Mouse (Mus musculus): ENCODE results near the gene Cdon. TPM values are rescaled to one million over a fixed set of nuclear protein-coding genes. Genes with fewer than 3 reads are reported as not detected.

The Cdon gene
- 4.7 and 5.3 TPM in 2 replicates for polyA plus RNA-seq (2015; fragmentation: Nextera tagmentation; extraction: Ambion mirVana)

DNA sequence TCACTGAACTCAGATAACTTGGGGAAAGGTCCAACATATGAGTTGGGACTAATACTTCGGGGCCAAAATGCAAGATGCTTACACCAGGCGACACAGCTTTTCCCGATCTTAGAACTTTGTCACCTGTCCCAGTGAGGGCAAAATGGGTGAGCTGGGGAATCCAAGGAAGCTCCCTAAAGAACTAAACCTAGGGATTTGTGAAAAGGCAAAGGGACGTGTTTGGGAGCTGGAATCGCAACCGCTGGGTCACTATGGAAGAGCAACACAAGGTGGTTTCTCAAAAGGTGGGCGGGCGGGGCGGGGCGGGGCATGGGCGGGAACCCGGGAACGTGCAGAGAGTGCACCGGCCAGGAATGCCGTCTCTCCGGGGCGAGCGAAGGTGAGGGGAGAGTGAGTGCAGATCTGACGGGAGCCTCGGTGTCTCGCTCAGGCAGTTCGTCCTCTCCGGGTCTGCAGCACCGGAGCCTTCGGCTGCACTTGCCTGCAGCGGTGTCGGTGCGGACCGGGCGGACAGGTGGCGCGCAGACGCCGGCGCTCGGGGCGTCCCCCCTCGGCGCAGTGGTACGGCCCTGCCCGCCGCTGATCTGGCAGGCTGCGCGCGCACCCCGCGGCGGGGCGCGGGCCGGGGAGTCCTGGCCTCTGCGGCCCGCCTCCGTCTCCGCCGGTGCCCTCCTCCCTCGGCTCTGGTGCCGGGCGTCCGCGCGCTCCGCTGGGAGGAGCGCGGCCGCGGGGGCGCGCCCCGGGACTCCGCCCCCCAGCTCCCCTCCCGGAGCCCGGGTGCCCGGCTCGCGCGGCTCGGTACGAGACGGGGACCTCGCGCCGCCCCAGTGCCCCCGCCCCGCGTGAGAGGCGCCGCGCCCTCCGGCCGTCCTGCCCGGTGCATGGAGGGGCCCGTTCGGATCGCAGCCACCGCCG lies at the start of gene Cdon:
TSS of gene Cdon (plus strand) at position 324 of the 915 bp plus-strand sequence.

GRCm38 (mm10) chr9:35518169-35518568 lies 97.2 kb downstream of the Cdon start, which contains the start of gene Gm1113:
TSS of gene Gm1113 (minus strand) at chr9:35518269.

Other genes starting within 250 kb of the Cdon start
- 24.4 and 28.6 TPM in 2 replicates for gene Dcps, start 245.1 kb upstream of the Cdon start, polyA plus RNA-seq (2015; fragmentation: Nextera tagmentation; extraction: Ambion mirVana)
- 89.4 and 91.7 TPM in 2 replicates for gene Srpr, start 221.0 kb upstream of the Cdon start, polyA plus RNA-seq (2015; fragmentation: Nextera tagmentation; extraction: Ambion mirVana)
- 5.2 and 5.7 TPM in 2 replicates for gene Tirap, start 220.8 kb upstream of the Cdon start, polyA plus RNA-seq (2015; fragmentation: Nextera tagmentation; extraction: Ambion mirVana)
- gene Foxred1, start 210.1 kb upstream of the Cdon start, polyA plus RNA-seq (2015; fragmentation: Nextera tagmentation; extraction: Ambion mirVana) = 40.2 and 42.2 TPM in 2 replicates
- 17.0 and 17.8 TPM in 2 replicates for gene Fam118b, start 153.3 kb upstream of the Cdon start, polyA plus RNA-seq (2015; fragmentation: Nextera tagmentation; extraction: Ambion mirVana)
- gene Rpusd4, start 153.3 kb upstream of the Cdon start, polyA plus RNA-seq (2015; fragmentation: Nextera tagmentation; extraction: Ambion mirVana) = 13.1 and 13.8 TPM in 2 replicates
- gene Gm1113, start 97.1 kb downstream of the Cdon start, polyA plus RNA-seq (2015; fragmentation: Nextera tagmentation; extraction: Ambion mirVana) = not detected in 2 replicates
- 0.37 and 0.44 TPM in 2 replicates for gene Ddx25, start 137.4 kb downstream of the Cdon start, polyA plus RNA-seq (2015; fragmentation: Nextera tagmentation; extraction: Ambion mirVana)
- gene Pus3, start 137.5 kb downstream of the Cdon start, polyA plus RNA-seq (2015; fragmentation: Nextera tagmentation; extraction: Ambion mirVana) = 9.1 and 9.9 TPM in 2 replicates
- gene Pate2, start 149.2 kb downstream of the Cdon start, polyA plus RNA-seq (2015; fragmentation: Nextera tagmentation; extraction: Ambion mirVana) = 0.28 and 0.59 TPM in 2 replicates
- 3.5 and 4.1 TPM in 2 replicates for gene Hyls1, start 149.3 kb downstream of the Cdon start, polyA plus RNA-seq (2015; fragmentation: Nextera tagmentation; extraction: Ambion mirVana)
- not detected in 2 replicates for gene Pate4, start 190.8 kb downstream of the Cdon start, polyA plus RNA-seq (2015; fragmentation: Nextera tagmentation; extraction: Ambion mirVana)
- gene Pate3, start 227.1 kb downstream of the Cdon start, polyA plus RNA-seq (2015; fragmentation: Nextera tagmentation; extraction: Ambion mirVana) = not detected in 2 replicates

Data from skeletal muscle tissue, postnatal 0 days (tissue).